Mouse (Mus musculus): ENCODE measurements around the gene Chchd6. TPM values are rescaled to one million over a fixed set of nuclear protein-coding genes. Genes with fewer than 3 reads are reported as not detected.

Chchd6 gene
- polyA plus RNA-seq, 1 experiment from 2014 or later: 54.8 TPM

DNA sequence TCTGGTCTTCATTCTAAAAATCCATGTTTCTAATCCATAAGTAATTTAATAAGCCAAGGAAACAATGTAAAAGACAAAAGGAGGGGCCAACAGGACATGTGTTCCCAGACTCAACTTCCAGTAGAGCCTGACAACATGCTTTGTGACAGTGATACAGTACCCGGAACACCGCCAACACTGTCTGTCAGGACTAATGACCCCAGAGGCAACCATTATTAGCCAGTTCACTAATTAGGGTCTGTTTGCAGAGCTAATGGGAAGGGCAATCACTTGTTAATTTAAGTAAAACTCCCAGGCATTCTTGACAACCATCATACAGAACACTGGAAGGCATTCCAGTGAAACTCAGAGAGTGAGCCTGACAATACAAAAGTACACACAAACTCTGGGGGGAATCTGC is 193.0 kb downstream of the Chchd6 start:
- H3K9me3 ChIP-seq: no peaks in the 10 kb centered on the region
- no peaks in the 10 kb centered on the region for H3K36me3 ChIP-seq
- H3K4me2 ChIP-seq: no peak overlapping the region
- 76% methylated on average over 2 of the region's 2 CpGs for WGBS
- no peak overlapping the region for H3K4me3 ChIP-seq (replicated peaks)
- no peaks in the 10 kb centered on the region for H3K27me3 ChIP-seq
- H3K9ac ChIP-seq (replicated peaks): no peak overlapping the region
- H3K4me1 ChIP-seq (replicated peaks): peaks cover 11% of the 10 kb centered on the region
- ATAC-seq (ENCODE audit: insufficient number of reproducible peaks, insufficient read depth, low FRiP score, low TSS enrichment, low read depth): no peak
- H3K27ac ChIP-seq: no peak overlapping the region

DNA sequence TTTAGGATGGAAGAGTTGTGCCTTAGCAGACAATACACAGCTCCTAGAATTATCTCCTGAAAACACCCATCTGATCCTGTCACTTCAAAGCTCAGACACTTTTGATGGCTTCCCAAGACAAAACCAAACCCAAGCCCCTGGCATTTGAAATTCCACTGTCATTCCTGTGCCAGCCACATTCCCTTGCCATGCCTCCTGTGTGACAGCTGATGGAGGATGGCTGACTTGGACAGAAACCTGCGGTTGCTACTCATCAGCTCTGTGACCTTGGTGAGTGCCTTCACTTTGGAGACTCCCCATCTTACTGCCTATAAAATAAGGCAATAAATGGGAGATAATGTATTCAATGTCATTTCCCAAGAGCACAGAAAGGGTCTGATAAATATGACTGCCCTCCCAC is 195.9 kb downstream of the Chchd6 start:
- Histone ChIP-seq H3K36me3 (no peaks in the 10 kb centered on the region), H3K27me3 (no peaks in the 10 kb centered on the region), H3K9me3 (no peaks in the 10 kb centered on the region), H3K9ac (replicated peaks) (no peak overlapping the region), H3K4me2 (no peak overlapping the region), H3K4me3 (replicated peaks) (no peak overlapping the region), H3K27ac (no peak overlapping the region), H3K4me1 (replicated peaks) (peaks cover 11% of the 10 kb centered on the region)
- 79% methylated on average over 1 of the region's 1 CpGs for WGBS
- ATAC-seq (ENCODE audit: insufficient number of reproducible peaks, insufficient read depth, low FRiP score, low TSS enrichment, low read depth): no peak

DNA sequence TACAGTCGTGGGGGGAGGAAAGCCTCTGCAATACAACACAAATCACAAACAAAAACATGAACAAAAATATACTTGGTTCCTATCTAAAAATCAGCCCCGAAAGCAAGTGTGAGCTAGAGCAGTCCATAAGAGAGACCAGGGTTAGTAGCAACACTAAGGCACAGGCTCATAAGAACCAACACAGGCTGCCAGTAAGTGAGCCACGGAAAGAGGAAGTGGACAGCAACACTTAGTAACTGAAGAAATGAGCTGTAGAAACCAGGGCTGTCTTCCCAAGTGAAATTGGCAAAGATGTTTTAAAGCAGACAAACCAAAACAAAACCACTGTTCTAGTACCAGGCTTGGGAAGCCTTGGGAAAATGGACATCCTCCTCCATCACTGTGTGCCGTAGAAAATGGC is 197.5 kb downstream of the Chchd6 start:
- 86% methylated on average over 4 of the region's 4 CpGs for WGBS
- H3K9me3 ChIP-seq: no peaks in the 10 kb centered on the region
- ATAC-seq (ENCODE audit: insufficient number of reproducible peaks, insufficient read depth, low FRiP score, low TSS enrichment, low read depth): no peak
- no peak overlapping the region for H3K4me2 ChIP-seq
- no peaks in the 10 kb centered on the region for H3K36me3 ChIP-seq
- H3K27ac ChIP-seq: no peak overlapping the region
- H3K4me1 ChIP-seq (replicated peaks): no peaks in the 10 kb centered on the region
- H3K4me3 ChIP-seq (replicated peaks): no peak overlapping the region
- no peaks in the 10 kb centered on the region for H3K27me3 ChIP-seq
- no peak overlapping the region for H3K9ac ChIP-seq (replicated peaks)

DNA sequence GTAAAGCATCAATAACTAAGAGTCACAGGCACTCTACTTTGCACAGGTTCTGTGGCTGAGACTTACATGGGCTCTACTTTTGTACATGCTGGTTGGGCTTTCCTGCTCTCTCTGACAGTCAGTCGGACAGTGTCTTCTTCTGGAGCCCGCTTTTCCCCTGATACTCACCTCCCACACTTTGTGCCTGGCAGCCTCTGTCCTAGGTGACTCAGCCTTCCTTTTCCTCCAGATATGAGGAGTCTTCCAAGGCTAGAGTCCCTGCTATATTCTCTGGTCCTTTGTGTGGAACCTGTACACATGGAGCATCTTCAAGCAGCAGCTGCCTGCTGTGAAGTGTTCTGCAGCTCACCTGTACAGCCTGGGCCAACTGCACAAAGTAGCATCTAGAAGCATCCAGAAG is 201.6 kb downstream of the Chchd6 start:
- Histone ChIP-seq H3K27me3 (no peaks in the 10 kb centered on the region), H3K36me3 (no peaks in the 10 kb centered on the region), H3K4me1 (replicated peaks) (no peaks in the 10 kb centered on the region), H3K4me2 (no peak overlapping the region), H3K4me3 (replicated peaks) (no peak overlapping the region), H3K27ac (no peak overlapping the region), H3K9me3 (no peaks in the 10 kb centered on the region), H3K9ac (replicated peaks) (no peak overlapping the region)
- ATAC-seq (ENCODE audit: insufficient number of reproducible peaks, insufficient read depth, low FRiP score, low TSS enrichment, low read depth): no peak
- WGBS: 91% methylated on average over 2 of the region's 2 CpGs

DNA sequence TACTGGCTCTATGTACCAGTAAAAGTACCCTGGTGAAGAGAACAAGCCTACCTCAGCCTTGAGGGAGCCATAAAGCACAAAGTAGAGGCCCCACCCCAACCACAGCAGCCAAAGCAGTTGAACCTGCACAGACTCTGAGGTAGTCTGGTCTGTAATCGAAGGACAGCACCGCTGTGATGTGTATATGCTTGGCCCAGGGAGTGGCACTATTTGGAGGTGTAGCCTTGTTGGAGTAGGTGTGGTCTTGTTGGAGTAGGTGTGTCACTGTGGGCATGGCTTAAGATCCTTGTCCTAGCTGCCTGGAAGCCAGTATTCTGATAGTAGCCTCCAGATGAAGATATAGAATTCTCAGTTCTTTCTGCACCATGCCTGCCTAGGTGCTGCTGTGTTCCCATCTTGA is 203.2 kb downstream of the Chchd6 start:
- no peak overlapping the region for H3K9ac ChIP-seq (replicated peaks)
- H3K4me3 ChIP-seq (replicated peaks): no peak overlapping the region
- no peaks in the 10 kb centered on the region for H3K36me3 ChIP-seq
- H3K9me3 ChIP-seq: no peaks in the 10 kb centered on the region
- no peak overlapping the region for H3K4me2 ChIP-seq
- H3K4me1 ChIP-seq (replicated peaks): no peaks in the 10 kb centered on the region
- no peaks in the 10 kb centered on the region for H3K27me3 ChIP-seq
- no peak for ATAC-seq (ENCODE audit: insufficient number of reproducible peaks, insufficient read depth, low FRiP score, low TSS enrichment, low read depth)
- 83% methylated on average over 2 of the region's 2 CpGs for WGBS
- H3K27ac ChIP-seq: no peak overlapping the region

DNA sequence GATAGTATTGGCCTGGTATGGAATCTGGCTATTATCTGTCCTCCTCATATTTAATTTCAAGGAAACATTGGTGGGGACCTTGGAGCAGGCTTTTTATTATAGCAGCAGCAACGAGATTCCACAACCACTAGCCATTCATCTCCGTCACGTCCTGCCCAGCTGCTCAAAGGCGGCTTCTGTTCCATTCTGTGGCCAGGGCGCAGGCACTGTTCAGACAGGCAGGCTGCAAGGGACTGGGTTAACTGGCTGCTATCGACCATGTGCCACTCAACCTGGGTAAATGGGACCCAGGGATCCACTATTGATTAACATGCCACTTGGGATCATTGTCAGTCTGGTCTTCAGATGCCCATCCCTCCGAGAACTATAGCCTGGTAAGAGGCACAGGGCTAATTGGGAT is 205.7 kb downstream of the Chchd6 start:
- H3K4me2 ChIP-seq: no peak overlapping the region
- no peaks in the 10 kb centered on the region for H3K4me1 ChIP-seq (replicated peaks)
- no peaks in the 10 kb centered on the region for H3K36me3 ChIP-seq
- H3K9me3 ChIP-seq: no peaks in the 10 kb centered on the region
- no peak overlapping the region for H3K27ac ChIP-seq
- no peak overlapping the region for H3K4me3 ChIP-seq (replicated peaks)
- no peaks in the 10 kb centered on the region for H3K27me3 ChIP-seq
- no peak for ATAC-seq (ENCODE audit: insufficient number of reproducible peaks, insufficient read depth, low FRiP score, low TSS enrichment, low read depth)
- WGBS: 80% methylated on average over 7 of the region's 7 CpGs
- no peak overlapping the region for H3K9ac ChIP-seq (replicated peaks)

DNA sequence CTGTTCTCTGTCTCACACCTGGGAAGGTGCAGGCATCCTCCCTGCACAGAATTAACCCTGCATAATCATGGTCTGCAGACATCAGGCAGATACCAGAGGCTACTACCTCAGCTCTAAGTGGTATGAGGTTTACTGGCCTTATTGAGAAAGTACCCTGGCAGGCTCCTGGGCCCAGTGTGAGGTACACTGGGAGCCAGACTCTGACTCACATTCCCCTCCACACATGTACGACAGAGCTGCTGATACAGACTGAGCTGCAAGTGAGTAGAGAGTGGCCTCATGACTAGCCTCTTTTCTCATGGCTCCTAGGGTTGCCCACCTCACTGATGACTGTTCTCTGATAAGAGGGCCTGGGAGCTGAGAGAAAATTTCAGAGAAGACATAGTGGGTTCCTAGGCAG is 208.5 kb downstream of the Chchd6 start:
- Histone ChIP-seq H3K9me3 (no peaks in the 10 kb centered on the region), H3K27ac (no peak overlapping the region), H3K4me3 (replicated peaks) (no peak overlapping the region), H3K4me2 (no peak overlapping the region), H3K4me1 (replicated peaks) (no peaks in the 10 kb centered on the region), H3K36me3 (no peaks in the 10 kb centered on the region), H3K27me3 (no peaks in the 10 kb centered on the region), H3K9ac (replicated peaks) (no peak overlapping the region)
- no peak for ATAC-seq (ENCODE audit: insufficient number of reproducible peaks, insufficient read depth, low FRiP score, low TSS enrichment, low read depth)
- WGBS: 79% methylated on average over 1 of the region's 1 CpGs

DNA sequence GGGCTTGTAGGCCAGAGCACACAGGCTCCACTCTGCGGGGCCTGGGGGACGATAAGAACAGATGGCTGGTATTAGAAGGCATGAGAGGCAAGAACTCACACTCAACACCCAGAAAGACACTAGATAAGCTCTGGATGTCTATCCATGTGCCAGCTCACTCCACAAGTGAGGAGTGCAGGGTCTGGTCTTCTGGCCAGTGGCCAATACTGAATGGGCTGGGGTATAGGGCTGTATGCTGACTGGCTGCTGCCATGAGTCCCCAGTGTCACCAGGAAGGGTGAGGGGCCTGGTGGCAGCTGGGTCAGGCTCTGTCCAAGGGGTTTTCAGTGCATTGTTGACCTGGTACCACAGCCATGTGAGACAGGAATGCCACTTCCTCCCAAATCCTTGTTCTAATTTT is 210.8 kb downstream of the Chchd6 start:
- no peak for ATAC-seq (ENCODE audit: insufficient number of reproducible peaks, insufficient read depth, low FRiP score, low TSS enrichment, low read depth)
- H3K9me3 ChIP-seq: no peaks in the 10 kb centered on the region
- H3K9ac ChIP-seq (replicated peaks): no peak overlapping the region
- no peaks in the 10 kb centered on the region for H3K27me3 ChIP-seq
- H3K4me2 ChIP-seq: no peak overlapping the region
- H3K27ac ChIP-seq: no peak overlapping the region
- WGBS: 93% methylated on average over 2 of the region's 2 CpGs
- H3K4me3 ChIP-seq (replicated peaks): no peak overlapping the region
- H3K4me1 ChIP-seq (replicated peaks): no peaks in the 10 kb centered on the region
- no peaks in the 10 kb centered on the region for H3K36me3 ChIP-seq

DNA sequence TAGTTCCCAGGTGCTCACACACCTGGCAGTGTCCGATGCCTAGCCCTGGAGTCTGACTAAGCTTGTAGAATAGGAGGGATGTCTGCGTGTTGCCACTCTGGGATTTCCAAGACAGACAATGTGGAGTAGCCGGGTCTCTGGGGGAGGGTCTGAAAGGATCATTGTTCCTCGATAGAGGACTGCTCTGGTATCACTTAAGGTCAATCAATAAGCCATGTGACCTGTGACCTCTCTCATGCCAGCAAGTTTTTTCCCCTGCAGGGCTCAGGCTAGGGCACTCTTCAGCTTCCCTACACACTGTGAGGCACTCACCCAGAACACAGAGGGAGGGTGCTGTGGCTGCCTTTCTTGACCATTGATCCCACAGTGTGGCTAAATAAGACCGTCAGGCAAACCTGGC is 213.6 kb downstream of the Chchd6 start:
- no peaks in the 10 kb centered on the region for H3K36me3 ChIP-seq
- WGBS: 56% methylated on average over 5 of the region's 5 CpGs
- no peak overlapping the region for H3K27ac ChIP-seq

DNA sequence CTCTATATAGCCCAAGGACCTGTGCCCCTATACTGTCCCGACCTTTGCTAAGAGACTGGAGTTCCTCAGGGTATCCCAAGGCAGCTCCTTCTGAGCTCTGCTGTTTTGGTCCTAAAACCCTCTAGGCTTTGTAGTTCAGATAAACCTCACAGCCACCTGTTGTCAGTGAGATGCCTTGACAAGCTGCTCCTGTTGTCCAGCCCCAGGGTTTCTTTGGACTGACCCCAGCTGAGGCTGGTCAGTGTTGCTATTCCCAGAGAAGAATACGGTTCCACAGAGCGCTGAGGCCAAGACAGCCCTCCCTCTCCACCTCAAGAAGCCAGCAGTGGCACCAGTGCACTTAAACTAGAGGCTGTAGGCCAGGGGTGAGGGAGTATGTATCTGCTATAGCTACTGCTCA is 214.3 kb downstream of the Chchd6 start:
- Histone ChIP-seq H3K4me2 (no peak overlapping the region), H3K9ac (replicated peaks) (no peak overlapping the region), H3K27me3 (no peaks in the 10 kb centered on the region), H3K36me3 (no peaks in the 10 kb centered on the region), H3K4me1 (replicated peaks) (no peaks in the 10 kb centered on the region), H3K27ac (no peak overlapping the region), H3K9me3 (no peaks in the 10 kb centered on the region), H3K4me3 (replicated peaks) (no peak overlapping the region)
- ATAC-seq (ENCODE audit: insufficient number of reproducible peaks, insufficient read depth, low FRiP score, low TSS enrichment, low read depth): no peak
- 69% methylated on average over 3 of the region's 3 CpGs for WGBS

More for the DNA sequence above, 213.6 kb downstream of the Chchd6 start:
- no peaks in the 10 kb centered on the region for H3K4me1 ChIP-seq (replicated peaks)
- no peak overlapping the region for H3K4me2 ChIP-seq
- H3K9ac ChIP-seq (replicated peaks): no peak overlapping the region
- no peak overlapping the region for H3K4me3 ChIP-seq (replicated peaks)
- no peak for ATAC-seq (ENCODE audit: insufficient number of reproducible peaks, insufficient read depth, low FRiP score, low TSS enrichment, low read depth)
- no peaks in the 10 kb centered on the region for H3K9me3 ChIP-seq
- H3K27me3 ChIP-seq: no peaks in the 10 kb centered on the region

DNA sequence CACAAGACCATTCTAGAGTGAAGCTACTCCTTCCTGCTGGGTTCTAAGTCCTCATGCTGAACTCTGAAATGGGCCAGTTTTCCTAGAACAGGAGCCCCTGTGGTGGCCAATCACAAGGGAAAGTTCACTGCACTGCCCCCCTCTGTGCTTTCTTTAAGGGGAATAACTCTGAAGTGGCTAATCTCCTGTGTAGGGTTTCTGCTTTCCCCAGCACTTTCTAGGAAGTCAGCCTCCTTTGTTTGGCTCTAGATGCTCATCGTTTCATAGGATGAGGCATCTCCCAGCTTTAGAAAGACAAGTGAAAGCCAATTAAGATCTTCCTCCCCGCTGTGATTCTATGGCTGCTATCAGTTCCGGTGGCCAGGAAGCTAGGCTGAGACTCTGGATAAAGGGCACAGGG is 214.7 kb downstream of the Chchd6 start:
- H3K27me3 ChIP-seq: no peaks in the 10 kb centered on the region
- no peaks in the 10 kb centered on the region for H3K36me3 ChIP-seq
- H3K9ac ChIP-seq (replicated peaks): no peak overlapping the region
- 68% methylated on average over 3 of the region's 3 CpGs for WGBS
- H3K4me3 ChIP-seq (replicated peaks): no peak overlapping the region
- ATAC-seq (ENCODE audit: insufficient number of reproducible peaks, insufficient read depth, low FRiP score, low TSS enrichment, low read depth): no peak
- no peak overlapping the region for H3K4me2 ChIP-seq
- no peaks in the 10 kb centered on the region for H3K4me1 ChIP-seq (replicated peaks)
- H3K9me3 ChIP-seq: no peaks in the 10 kb centered on the region
- no peak overlapping the region for H3K27ac ChIP-seq

DNA sequence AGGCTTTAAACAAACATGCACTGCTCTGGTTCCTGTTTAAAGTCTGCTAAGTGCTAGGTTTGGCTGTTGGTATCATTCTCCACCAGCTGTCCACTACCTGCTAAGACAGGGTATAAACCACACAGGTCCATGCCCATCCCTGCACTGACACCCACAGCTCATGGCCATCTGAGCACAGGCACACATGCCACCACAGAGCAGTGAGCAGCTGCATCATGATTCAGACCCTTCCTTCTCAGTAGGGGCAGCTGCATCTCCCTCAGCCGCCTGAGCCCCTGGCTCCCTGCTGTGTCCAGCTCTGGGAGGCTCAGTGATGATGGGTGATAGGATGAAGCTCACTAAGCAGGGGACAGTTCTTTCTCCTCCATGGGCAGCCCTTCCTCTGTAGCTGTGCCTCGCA is 217.2 kb downstream of the Chchd6 start:
- H3K9ac ChIP-seq (replicated peaks): no peak overlapping the region
- no peak for ATAC-seq (ENCODE audit: insufficient number of reproducible peaks, insufficient read depth, low FRiP score, low TSS enrichment, low read depth)
- 67% methylated on average over 2 of the region's 2 CpGs for WGBS
- H3K9me3 ChIP-seq: no peaks in the 10 kb centered on the region
- no peaks in the 10 kb centered on the region for H3K36me3 ChIP-seq
- no peak overlapping the region for H3K27ac ChIP-seq
- H3K4me3 ChIP-seq (replicated peaks): no peak overlapping the region
- no peak overlapping the region for H3K4me2 ChIP-seq
- no peaks in the 10 kb centered on the region for H3K4me1 ChIP-seq (replicated peaks)
- H3K27me3 ChIP-seq: no peaks in the 10 kb centered on the region
